Mouse (Mus musculus) gastrocnemius, adult 18-20 months (tissue): ENCODE data around the gene Slc23a4. TPM values are rescaled to one million over a fixed set of nuclear protein-coding genes. Genes with fewer than 3 reads are reported as not detected.

ENCODE experiments used
- DNase-seq: peaks from one replicate; pipeline ENCODE4 v3.0.0; 2021; ENCODE audit warnings: low spot score
- total RNA-seq, 2 experiments: library from RNA; stranded (reverse); gene quantifications; 2 replicates each; pipeline ENCODE4 v1.2.3; 2021

Gene Slc23a4
- total RNA-seq, 2 experiments from 2014 or later = 0.09 TPM; not detected in 1

DNA sequence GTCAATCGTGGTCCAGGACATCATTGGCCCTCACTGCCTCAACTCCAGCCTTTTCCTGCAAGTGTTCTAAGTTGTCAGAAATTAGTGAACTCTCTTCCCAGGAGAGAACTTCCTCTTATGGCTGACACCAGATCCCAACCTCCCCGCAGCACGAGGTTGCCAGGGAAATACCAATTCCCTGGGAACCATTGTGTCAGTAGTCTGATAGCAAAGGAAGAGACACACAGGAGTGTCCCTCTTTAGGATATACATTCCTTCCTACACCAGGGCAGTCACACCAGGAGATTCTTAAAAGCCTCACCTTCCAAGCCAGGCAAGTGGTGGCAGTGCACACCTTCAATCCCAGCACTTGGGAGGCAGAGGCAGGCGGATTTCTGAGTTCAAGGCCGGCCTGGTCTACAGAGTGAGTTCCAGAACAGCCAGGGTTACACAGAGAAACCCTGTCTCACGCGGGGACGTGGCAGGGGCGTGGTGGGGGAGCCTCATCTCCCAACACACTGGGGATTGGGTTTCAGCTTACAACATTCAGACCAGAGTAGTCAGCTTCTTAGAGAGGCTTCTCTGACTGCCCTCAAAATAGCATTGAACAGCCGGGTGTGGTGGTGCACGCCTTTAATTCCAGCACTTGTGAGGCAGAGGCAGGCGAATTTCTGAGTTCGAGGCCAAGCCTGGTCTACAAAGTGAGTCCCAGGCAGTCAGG, 74.7 kb downstream of the Slc23a4 start:
- DNase-seq = no peak

DNA sequence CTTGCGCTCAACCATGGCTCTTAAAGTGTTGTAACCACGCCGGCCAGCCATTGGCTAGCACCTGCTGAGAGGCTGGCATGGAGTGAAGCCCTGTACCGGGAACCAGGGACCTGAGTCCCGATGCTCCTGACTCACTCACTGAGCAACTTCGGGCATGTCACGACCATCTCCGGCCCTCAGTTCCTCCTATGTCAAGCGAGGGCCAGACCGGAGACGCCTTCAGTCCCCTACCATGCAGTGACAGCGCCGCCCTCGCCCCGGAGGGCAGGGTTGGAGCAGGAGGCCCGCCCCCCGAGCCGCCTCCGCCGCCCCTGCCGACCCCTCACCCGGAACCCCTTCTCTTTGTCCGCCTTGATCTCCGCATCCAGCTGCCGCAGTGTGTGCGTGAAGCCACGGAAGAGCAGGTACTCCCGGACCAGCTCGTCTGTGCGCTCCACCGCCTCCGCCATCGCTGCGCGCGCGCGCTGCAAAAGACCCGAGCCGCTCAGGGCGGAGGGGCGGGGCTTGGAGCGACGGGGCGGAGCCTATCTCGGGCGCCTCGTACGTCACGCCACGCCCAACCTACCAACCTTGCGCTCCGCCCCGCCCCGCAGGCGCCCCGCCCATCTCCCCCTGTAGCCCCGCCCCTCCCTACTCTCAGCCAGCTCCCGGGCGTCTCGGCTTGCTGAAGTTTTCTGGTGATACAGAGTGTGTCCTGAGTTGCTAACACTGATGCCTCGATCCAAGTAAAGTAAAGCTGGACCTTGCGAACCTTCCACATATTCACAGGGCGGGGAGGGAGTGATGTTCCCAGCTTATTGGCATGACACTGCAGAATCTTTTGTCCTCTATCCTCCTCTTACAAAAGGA, 77.6 kb downstream of the Slc23a4 start, which contains the start of gene Wdr91:
TSS of gene Wdr91 (minus strand) at position 506 of the 849 bp plus-strand sequence.
- peak; percentile 92 for DNase-seq

DNA sequence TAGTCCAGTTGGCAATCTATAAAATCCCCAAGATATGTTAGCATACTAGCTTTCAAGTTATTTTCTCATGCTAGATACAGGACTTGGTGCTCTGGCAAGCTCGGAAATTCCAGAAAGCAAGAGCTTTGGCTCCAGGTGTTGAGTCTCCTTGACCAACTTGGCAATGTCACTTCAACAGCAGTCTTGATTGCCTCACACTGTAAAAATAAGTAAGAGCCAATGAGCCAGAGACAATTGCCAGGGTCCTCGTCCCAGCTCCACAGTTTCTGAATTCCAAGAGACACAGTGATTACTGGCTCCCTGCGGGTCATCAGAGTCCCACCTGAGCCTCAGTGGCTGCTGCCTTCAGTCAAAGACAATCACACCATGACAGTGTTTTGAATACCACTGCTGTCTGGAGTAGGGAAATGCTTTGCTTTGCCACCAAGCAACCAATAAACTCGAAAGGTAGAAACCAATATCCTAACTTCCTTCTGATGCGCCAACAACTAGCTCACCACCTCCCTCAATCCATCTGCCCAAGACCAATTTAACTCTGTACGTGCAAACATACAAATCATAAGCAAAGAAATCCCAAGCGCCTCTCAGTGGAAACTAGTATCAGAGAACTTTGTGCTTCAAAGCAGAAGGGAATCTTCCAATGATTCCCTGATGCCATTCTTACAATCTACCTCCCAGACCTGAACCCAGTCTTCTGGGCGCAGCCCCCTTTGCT, 78.4 kb downstream of the Slc23a4 start:
- no peak for DNase-seq

DNA sequence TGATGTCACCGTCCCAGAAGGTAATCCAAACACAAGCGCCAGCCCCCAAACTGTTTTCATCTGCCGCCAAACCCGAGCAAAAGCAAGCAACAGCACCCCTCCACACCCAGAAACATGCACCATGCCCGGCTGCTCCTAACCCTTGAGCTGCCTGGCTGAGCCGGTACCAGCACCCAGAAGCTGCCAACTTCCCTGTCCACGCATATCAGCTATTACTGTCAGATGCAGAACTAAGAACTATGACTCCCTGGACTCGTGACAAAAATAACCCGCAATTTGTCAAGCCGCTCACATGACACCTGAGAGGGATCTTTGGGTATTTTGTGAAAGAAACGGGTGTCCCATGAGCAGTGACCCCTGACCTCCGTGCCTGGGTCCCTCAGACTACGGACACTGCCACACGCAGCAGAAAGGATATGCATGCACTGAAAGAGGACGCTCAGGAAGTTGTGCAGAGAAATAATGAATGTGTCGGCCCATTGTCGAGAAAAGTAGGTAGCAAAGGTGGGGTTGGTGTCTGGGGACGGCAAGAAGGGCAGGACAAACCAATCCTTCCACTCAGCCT, 80.4 kb downstream of the Slc23a4 start:
- DNase-seq = no peak

DNA sequence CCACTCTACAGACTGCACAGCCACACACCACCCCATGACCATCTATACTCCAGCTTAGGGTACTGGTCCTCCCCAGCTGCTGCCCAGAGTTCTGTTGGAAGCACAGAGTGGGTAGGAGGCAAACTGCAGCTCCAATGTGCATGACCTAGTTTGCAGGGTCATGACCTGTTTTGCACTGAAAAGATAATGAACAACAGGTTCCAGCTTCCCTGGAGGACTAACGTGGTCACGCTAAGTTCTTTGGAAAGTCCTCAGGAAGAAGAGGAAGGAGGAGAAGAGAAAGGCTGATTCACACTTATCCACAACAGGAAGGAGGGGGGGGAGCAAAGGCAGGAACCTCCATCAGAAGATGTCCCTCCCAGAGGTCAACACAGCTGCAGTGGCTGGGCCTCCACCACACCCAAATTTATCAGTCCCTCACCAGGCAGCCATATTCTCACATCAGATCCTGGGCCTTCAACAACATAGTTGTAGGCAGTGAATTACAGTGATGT, 81.0 kb downstream of the Slc23a4 start:
- peak; percentile 53 for DNase-seq

DNA sequence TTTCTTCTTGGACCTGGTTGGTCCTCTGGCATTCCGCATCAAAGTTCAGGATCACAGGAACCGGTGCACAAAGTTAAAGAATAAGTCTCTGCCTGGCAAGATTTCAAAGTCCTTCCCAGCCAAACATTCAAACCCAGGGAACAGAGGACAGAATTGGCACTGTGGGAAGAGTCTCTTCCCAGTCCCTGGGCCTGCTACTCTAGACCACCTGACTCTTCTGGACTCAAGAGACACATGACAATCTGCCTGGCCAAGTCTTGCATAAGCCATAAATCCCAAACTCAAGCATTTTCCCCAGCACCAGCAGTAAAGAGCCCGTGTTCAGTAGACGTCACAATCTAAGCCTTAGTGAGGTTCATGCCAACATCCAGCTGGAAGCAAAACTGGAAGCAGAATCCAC, 81.5 kb downstream of the Slc23a4 start:
- peak; percentile 39 for DNase-seq

DNA sequence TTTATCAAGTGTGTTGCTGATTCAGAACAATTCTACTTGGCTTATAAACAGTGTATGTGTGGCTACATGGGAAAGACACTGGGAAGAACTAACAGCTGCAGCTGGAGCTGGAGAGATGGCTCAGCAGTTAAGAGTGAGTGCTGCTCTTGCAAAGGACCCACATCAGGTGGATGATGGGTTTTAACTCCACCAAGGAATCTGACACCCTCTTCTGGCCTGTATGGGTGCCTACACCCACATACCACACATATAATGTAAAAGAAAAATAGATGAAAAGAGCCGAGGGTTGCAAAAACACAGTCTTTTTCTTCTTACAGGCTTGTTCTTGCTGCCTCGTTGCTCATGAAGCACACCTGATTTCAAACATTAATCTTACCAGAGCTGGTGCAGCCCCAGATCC, 82.1 kb downstream of the Slc23a4 start:
- no peak for DNase-seq

DNA sequence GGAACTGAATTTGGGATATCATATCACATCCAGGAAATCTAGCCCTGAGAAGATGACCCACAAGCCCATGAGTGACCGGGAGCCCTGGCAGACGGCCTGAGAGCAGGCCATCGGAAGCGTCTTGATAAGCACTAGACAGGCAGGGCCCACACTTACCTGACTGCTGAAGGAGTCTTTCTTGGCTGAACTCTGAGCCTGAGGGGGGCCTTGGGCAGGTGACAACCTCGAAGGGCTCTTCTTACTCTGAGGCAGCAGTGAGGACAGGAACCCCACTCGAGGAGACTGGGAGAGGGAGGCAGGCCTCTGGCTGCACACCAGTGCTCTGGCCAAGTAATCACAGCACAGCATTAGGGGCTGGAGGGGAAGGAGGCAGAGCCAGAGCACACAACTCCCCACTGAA, 83.8 kb downstream of the Slc23a4 start:
- no peak for DNase-seq

DNA sequence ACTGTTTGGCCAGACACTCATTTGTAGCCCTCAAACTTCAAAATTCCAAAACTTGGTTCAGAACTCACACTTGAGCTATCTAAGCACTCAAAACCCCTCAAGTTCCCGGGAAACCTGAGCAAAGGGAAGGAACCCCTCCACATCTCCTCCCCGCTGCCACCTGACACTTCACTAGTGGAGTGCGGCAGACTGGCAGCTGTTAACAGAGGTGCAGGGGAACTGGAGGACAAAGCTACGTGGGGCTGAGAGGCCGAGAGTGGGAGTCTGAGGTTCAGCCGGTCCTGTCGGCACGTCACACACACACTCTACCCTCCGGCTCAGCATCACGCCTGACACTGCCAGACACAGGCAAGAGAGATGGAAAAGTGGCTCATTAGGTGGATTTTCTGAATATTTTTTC, 84.4 kb downstream of the Slc23a4 start:
- no peak for DNase-seq

DNA sequence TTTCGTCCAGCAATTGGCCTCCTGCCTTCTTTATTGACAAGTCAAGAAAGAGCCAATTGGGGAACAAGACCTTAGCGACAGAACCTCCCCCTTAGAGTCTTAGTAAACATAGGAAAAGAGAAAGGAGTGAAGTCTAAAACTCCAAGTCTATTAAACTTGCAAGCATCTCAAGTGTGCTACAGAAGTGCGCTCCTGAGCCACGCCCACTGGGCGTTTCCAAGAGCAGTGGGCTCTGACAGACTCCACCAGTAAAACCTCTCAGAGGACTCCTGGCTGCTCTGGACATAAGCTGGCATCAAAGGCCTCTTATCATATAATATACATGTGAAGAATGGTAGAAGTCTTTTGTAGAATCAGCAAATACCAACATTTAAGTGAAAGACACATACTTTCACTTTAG, 84.8 kb downstream of the Slc23a4 start:
- no peak for DNase-seq

DNA sequence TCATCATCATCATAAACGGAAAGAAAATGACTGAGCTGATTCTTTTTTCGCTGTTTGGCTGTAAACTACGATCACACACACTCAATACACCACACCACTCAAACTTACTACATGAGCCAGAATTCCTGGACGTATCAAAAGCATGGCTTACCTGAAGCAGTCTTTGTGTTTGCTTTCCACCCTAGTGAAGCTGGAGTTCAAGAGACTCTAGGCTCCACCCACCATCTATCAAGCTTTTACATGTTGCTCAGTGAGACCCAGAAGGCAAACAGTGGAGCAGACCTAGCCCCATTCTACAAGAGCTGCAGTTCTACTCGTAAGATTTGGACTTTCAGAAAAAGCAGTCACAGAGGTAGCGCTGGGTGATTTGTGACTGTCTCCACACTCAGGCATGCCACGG, 85.6 kb downstream of the Slc23a4 start:
- no peak for DNase-seq

DNA sequence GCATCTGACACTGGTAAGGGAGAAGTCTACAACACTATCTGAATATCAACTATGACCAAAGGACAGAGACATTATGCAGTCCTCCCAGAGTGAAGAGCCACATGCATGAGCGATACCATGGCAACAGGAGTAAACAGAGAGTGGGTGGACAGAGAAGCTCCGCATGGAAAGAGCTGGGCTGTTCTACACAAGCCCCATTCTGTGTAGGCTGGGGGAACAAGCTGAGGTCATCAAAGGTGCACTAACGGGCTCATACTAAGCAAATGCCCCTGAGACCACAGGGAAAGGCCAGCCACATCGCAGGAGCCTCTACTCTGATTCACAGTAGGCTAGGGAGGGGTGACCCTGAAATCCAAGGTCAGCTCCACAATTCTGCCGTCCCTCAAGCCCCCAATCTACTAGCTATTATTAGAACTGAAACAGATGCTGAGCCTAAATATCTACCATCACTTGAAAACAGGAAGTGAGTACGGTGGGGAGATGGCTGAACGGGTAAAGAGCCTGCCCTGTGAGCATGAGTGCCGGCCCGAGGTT, 86.2 kb downstream of the Slc23a4 start:
- DNase-seq = no peak

DNA sequence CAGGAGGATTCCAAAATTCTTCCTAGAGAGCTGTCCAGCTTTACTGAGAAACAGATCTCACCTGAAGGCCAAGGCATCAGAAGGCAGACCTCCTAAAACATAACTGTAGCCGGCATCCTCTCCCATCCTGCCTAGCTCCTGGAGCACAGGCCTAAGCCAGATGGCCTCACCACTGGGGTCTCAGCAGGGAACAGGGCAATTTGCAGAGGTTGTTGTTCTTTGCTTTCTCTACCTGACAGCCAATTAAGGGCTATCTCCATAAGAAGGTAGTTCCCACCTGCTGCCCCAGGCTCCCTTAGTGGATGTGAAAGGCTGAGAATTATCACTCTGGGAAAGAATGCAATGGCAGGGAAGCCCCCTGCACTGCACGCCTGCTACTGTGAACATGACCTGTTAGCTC, 87.2 kb downstream of the Slc23a4 start:
- no peak for DNase-seq

DNA sequence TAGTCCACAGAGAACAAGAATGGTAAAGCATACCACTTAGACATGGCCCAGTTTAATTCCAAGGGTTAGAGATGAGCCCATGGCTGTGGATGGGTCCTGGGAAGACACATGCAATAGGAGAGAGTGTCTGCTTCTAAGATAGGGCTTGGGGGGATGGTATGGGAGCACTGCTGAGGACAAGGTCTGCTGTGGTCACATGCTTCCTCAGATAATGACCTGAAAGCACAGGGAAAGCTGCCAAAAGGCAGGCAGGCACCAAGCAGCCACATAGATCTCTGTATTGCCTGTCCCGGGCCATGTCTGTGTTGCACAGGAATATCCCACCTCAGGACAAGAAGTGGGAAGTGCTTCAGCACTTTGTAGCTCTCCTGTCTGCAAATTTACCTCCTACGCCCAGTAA, 89.1 kb downstream of the Slc23a4 start:
- DNase-seq = no peak

DNA sequence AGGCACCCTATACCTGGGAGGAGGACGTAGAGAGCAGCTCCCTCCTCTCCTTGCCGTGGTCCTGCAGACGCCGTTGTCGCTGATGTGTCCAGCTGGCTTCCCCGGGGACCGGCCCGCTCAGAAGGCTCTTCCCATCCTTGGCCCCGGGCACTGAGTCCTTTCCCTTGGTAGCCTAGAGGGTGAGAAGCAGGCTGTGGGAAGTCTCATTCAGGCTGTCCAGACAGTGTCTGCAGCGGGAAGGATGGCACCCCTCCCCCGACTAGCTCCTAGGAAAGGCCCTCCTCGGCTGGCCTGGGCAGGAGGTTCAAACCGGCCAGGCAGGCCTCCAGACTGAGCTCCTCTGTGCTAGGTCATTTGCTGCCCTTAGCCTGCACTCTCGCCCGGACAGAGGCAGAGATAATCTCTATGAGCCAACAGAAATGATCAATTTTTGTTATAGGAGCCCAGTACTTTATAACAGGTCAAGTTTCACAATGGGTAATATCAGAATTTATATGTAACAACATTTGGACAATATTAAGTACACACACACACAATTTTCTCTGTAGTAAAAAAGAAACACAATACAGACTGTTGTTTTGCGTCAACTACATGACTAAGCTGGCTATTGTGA, 91.9 kb downstream of the Slc23a4 start:
- DNase-seq = no peak

DNA sequence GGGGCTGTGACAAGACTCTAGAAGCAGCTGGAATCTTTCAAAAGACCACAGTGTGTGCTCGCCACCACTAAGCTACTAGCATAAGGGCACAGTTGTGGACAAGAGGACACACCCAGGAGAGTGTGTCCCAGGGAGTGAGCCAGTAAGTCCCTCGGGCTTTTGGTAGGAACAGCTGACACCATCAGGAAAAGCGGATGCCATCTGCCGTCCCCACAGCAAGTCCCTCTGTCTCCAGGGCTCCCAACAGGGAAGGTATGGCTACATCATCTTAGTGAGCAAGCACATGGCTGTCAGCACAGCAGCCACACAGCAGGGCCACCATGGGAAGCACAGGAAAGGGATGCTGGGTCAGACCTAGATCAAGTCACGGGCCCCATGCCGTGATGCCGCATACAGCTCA, 92.6 kb downstream of the Slc23a4 start:
- DNase-seq = no peak

Other genes starting within 250 kb of the Slc23a4 start
- gene Agbl3, start 208.0 kb downstream of the Slc23a4 start, total RNA-seq = 1 to 10 TPM in 1 of 2 experiments, under 1 TPM in 1; 0.90 to 1.6 TPM
- gene Tmem140, start 125.3 kb downstream of the Slc23a4 start, total RNA-seq = 10 to 100 TPM; 30.5 to 42.8 TPM
- gene Cyren, start 110.3 kb downstream of the Slc23a4 start, total RNA-seq = 1 to 10 TPM; 2.8 to 3.7 TPM
- 1 to 10 TPM; 4.7 to 6.4 TPM for gene Wdr91, start 77.5 kb downstream of the Slc23a4 start, total RNA-seq
- not detected for gene Stra8, start 68.2 kb downstream of the Slc23a4 start, total RNA-seq
- 10 to 100 TPM; 26.7 to 29.4 TPM for gene Cnot4, start 145.3 kb upstream of the Slc23a4 start, total RNA-seq
- gene Nup205, start 189.0 kb upstream of the Slc23a4 start, total RNA-seq = 10 to 100 TPM; 10.2 to 12.3 TPM